Mouse (Mus musculus): Measurements from ENCODE around the gene Maats1.

DNA sequence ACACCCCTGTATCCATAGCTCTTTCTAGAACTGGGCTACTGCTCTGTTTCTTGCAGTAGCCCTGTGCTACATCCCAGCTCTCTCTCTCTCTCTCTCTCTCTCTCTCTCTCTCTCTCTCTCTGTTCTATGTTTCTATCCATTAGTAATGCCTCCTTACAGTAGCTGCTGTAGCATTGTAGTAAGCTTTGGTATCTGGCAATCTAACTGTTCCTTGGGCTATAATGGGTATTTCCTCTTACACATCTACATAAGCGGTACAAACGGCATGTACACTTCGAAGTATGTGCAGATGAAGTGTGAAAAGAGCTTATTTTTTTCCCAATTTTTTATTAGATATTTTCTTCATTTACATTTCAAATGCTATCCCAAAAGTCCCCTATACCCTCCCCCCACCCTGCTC lies 38.0 kb upstream of the Maats1 start:
- no peak for TF ChIP-seq CTCF (IDR thresholded peaks at IDR 0.05 in 2 of 3, conservative IDR thresholded peaks at IDR 0.05 in 1 of 3; ENCODE audit: control insufficient read depth in 1 of 3, insufficient read depth in 1 of 3, low read depth in 2 of 3, low read length in 3 of 3, poor library complexity in 1 of 3, severe bottlenecking in 1 of 3)
- no peak for TF ChIP-seq USF1 (IDR thresholded peaks at IDR 0.05; ENCODE audit: low read depth, low read length)
- no peak for TF ChIP-seq ELF1 (IDR thresholded peaks at IDR 0.05; ENCODE audit: low read depth, low read length)
- TF ChIP-seq MAX (IDR thresholded peaks at IDR 0.05; ENCODE audit: low read length), result peak; percentile 51; the same call in 1 of the 2 replicates
- TF ChIP-seq MXI1 (IDR thresholded peaks at IDR 0.05; ENCODE audit: low read depth, low read length), result no peak
- TF ChIP-seq BHLHE40 (IDR thresholded peaks at IDR 0.05; ENCODE audit: borderline replicate concordance, low read depth, low read length), result no peak

Measured in MEL (cell line).